Mouse (Mus musculus): ENCODE data around the gene Pfn1.

GRCm38 (mm10) chr11:70607611-70608010 is 46.8 kb downstream of the Pfn1 start:
- TF ChIP-seq GATA1 (IDR thresholded peaks at IDR 0.05; ENCODE audit: borderline replicate concordance, low read length) (no peak), FLI1 (IDR thresholded peaks at IDR 0.05; ENCODE audit: low read length) (no peak)

All from megakaryocyte, embryonic 14.5 days (primary cell).